Mouse (Mus musculus) layer of hippocampus, adult 9-10 months (tissue): ENCODE results near the gene Polr2f.

Experiments
- DNase-seq: peaks from one replicate; pipeline ENCODE4 v3.0.0; 2022; ENCODE audit warnings: low spot score

The Polr2f gene

DNA sequence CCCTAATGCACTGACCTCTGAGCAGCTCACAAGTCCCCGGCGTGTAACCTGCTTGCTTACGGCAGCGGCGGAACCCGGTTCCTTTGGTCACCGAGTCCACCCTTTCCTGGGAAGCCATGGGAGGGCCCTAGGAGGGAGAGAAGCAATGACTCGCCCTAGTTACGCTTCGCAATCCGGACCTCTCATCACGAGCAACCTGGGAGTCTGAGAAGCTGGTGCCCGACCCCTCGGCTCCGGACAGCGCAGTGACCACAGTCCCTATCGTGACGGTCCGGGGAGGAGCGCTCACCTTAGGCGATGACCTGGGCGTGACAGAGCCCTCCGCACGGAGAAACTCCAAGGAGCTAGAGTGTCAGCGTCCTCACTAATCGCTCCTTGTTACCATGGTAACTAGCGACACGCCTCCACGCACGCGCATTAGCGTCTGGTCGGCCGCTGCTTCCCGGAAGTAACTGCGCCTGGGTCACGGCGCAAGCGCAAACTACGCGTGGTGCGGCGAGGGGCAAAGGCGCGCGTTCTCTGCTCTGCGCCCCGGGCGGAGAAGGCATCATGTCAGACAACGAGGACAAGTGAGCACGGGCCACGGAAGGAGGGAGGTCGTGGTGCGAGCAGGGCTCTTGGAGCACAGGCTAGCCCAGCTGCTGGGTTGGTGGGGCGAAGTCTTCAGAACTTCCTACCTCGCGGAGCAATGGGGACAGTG lies at the start of gene Polr2f, which contains the start of gene 1700088E04Rik:
Polr2f (plus strand) TSS at position 144 of the 700 bp plus-strand sequence.
1700088E04Rik (minus strand) TSS at position 388 of the 700 bp plus-strand sequence.
- peak; percentile 81 for DNase-seq

DNA sequence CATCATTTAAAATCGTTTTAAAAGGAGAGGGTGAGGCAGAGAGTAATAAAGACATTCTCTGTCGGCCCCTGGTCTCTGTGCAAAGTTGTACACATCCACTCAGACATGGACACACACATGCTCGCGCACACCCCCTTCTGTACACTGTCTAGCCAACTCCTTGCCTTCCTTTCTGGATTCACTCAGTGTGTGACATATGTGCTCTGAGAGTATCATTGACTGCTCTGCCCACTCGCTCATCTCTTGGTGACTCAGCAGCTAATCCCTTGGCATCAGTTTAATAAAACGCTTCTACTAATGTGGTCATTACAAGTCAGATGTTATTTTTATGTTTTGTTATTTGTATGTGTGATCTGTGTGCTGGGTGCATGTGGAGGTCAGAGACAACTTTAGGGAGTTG lies 48.5 kb upstream of the Polr2f start:
- DNase-seq = no peak

DNA sequence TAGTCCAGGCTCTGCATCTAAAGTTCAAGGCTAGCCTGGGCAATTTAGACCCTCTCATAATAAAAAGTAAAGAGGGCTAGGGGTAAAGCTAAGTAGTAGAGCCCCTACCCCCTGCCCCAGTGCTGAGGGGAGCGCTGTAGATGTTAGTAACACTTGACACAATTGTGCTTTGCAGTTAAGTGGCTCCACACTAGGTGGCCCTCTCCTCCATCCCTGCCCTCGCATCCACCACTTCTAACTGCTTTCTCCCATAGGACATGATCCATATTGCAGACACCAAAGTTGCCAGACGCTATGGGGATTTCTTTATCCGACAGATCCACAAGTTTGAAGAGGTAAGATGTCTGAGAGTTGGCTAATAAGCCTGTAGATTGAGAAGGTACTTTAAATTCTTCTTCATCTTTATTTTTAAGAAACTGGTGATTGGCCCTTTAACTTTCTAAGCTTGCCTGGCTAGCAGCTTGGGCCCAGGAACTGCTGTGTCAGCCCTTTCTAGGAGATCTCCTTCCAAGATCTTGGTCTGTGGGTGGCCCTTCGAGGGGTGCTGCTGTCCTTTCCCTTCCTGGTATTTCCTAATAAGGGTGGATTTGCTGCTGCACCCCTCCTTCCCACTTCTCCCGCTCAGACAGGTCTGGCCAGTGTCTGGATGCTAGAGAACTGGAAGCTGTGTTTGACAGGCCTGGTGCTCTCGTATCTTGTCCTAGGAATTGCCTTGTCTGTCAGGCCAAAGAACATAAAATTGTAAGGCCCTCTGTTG lies 47.5 kb upstream of the Polr2f start:
- no peak for DNase-seq

DNA sequence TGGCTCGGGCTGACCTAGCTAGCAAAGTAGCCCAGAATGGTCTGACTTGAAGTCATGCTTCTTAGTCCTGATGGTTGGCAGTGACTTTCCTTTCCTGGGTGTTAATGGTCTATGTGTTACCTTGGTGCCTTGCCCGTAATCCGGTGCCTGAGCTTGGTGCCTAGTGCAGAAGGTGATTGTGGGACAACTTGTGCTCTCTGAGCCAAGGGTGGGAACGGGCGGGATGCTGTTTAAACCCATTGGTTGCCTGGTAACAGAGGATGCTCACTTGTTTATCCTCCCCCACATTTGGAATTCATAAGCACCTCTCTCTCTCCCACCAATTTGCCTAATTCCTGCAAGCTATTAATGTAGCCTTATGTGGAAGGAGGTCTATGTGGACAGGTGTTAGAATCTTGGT lies 45.3 kb upstream of the Polr2f start:
- DNase-seq = no peak

DNA sequence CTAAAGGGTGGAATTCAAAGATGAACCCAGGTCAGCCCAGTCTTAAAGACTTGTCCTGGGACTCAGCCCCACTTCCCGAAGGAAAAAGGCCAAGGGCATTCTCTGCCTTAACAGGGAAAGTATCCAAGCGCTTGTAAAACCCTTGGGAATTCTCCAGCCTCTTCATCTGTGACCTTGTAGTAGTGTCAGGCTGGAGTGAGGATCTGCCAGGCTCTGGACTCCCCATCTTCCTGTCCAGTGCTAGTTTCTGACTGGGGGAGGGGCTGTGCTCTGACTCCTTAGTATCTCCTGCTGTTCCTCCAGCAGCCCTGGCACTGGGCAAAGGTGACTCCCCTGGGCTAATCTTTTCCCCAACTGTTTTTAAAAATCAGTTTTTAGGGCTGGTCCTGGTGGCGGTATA lies 44.3 kb upstream of the Polr2f start:
- DNase-seq = no peak

DNA sequence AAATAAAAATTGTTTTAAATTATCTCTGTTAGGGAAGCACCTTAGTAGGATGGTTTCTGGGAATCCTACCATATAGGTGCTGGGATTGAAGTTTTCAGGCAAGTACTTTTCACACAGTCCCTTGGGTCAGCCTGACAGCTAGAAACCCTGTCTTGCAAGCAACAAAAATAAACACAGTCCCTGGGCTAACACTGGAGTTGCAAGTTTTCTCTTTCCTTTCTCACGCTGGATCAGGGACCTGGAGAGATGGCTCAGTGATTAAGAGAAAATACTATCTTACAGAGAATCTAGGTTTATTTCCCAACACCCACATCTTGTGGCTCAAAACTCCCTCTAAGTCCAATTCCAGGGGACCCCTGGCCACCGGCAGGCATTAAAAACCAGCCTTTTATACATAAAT lies 43.7 kb upstream of the Polr2f start:
- DNase-seq = no peak

DNA sequence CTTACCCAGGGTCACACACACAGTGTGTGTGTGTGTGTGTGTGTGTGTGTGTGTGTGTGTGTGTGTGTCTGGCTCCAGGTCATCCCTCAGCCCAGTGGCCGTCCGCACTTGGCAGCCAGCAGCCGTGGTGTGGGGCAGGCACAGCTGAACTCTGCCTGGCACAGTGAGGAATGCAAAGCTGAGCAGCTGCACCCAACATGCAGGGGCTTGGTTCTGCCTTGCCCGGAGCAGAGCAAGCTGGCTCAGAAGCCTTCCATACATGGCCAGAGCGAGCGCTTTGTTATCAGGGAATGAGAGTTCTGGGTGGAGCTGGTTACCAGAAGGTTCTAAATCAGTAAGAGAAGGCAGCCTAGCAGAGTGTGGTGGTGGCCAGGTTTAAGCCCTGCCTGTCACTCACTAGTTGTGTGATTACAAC lies 43.2 kb upstream of the Polr2f start:
- no peak for DNase-seq

DNA sequence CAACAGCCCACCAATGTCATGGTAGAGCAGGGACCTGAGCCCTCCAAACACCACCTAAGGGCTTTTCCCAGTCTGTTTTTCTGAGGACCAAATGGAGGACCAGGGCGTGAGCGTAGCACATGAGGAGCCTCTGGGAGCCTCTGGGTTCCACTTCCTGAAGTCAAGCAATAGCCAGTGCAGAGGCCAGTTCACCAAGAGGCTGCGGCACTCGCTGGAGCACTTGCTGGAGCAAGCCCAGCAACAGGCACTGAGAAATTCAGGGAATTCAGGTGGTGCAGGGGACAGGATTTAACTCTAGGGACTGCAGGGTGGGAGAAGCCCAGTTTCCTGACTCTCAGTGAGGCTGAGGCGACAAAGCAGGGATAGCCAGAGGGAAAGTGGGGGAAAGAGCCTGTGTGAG lies 42.6 kb upstream of the Polr2f start:
- DNase-seq = no peak

DNA sequence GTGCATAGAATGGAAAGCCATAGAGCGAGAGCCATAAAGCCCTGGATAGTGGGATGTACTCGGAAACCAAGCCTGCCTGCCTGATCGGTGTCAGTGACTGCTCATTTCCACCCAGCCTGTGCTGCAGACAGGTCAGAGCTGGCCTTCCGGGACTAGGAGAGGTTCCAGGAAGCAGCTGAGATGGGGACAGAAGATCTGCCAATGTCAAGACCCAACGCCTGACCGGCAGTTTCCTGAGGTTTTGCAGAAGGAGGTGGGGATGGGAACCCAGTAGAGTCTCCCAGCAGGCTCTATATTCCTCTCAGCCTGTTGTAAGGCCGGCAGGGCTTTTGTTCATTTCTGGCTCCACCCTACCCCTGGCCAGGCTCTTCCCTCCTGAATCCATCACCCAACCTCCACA lies 41.9 kb upstream of the Polr2f start:
- DNase-seq = no peak

DNA sequence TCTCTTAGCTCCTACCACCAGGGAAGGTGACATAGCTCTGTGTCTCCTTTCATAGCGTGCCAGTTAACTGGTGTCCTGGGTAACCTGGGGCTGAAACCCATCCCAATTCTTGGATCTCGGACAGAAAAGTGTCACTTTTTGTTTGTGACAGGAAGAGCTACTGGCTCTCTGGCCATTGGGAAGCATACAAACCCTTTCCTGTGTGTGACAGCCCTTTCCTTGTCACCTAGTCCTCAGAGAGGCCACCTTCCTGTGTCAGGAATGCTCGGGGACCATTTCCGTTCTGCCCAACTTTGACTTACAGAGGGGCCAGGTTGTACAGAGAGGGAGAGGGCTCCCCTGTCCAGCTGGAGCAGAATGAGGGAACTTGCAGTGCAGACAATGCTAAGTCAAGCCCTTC lies 41.4 kb upstream of the Polr2f start:
- no peak for DNase-seq

DNA sequence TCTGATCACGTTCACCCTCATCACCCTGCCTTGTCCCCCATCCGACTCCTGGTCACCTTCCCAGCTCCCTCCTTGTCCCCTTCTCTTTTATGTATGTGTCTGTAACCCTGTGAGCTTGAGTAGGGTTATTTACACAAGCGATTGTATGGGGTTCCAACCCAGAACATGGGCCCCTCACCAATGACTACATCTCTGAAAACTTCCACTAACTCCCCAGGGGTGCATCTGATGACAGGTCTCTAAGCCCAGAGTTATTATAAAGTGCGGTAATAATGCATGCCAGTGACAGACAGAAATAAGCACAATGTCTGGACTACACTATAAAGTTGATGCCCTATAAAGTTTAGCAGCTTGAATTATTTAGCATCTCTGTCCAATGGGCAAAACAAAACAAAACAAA lies 40.4 kb upstream of the Polr2f start:
- no peak for DNase-seq

DNA sequence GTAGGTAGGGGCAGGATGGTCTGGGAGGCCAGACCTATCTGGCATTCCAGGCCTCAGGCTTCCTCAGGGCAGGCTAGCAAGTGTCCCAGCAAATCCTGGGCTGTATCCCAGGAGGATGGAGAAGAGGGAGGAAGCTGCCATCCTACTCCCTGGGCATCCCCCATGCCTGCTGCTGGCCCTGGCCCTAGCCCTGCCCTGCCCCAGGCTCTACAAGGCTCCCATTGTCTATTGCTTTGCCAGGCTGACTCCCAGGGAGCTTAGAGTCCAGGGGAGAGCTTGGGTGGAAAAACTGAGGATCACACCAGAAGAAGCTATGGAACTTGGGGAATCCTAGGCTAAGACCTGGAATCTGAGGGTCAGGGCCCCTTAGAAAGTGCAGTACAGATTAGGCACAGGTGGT lies 39.3 kb upstream of the Polr2f start:
- DNase-seq = no peak

DNA sequence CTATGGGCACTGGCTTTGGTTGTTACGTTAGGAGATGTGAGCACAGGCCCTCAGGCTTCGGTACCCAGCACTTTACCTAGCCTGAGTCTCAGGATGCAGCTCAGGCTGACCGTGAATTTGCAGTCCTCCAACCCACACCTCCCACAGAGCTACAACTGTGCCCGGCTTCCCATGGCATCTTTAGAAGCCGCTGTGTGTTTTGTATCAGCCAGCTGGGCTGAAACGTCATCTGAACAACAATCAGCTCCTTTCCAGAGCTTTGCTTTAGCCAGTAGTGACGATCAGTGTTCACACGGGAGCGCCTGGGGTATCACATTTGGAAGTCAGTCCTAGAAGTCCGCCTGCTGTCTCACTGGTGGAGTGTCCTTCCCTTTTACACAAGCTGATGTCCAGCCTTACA lies 37.5 kb upstream of the Polr2f start:
- no peak for DNase-seq

DNA sequence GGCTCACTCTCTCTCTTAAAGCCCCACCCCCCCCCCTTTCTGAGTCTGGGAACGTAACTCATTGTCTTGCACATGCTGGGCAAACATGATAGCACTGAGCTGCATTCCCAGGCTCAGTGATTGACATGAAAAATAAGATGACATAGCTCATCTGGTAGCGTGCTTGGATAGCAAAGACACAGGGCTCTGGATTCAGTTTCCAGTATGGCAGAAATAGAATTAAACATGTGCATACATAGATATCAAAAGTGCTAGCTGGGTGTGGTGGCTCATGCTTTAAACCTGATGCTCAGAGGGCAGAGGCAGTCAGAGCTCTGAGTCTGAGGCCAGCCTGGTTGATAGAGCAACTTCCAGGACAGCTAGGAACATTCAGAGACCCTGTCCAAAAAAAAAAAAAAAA lies 35.0 kb upstream of the Polr2f start:
- DNase-seq = no peak

DNA sequence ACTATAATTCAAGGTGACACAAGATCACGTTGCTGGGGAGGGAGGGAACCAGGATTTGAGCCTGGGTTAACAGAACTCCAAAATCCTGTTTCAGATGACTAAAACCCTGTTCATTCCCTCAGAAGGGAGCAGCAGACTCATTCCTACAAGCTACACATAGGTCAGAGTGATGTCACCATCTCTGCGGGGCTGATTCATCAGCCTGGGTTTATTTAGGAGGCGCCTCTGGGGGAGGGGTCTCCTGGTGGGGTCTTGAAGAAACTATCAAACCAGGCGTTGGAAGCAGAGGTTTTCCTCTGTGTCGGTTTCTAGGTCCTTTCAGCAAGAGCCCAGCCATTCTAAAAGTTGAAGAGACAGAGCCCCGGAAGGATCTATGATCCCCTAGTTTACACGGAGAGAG lies 32.8 kb upstream of the Polr2f start:
- DNase-seq = no peak

DNA sequence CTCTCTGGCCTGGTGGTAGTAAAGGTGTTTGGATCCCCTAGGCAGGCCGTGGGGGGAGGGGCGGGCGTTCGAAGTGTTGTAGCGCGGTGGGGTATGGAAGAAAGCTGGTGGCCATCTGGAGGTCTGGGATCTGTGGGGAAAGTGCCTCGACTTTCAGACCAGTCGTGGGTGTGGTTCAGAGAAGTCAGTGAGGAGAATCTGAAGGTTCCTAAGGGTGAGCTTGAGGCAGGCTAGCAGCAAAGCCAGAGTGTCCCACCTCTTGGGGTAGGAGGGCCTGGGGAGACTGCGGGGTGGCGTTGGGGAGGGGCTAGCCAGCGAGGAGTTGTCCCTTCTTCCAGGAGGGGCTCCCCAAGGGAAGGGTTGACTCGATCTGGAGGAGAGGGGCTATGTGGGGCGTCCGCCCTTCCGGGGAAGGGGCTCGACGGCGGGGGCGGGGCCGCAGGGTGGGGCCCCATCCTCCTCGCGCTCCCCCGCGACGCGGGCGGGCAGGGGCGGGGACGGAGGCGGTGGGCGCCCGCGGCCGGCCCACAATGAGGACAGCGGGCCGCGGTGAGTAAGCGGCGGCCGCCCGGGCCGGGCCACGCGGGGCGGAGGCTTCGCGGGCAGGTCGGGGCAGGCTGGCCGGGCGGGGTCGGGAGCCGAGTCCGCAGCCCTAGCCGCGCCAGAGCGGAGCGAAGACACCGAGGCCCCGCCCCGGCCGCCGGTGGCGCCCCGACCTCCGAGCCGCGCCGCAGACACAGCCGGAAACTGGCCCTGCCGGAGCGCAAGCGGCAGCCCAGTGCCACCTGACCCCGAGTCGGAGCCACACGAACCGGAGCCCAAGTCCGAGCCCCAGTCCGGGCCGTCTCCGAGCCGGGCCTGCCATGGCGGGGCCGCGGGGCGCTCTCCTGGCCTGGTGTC lies 32.1 kb upstream of the Polr2f start, which contains the start of gene Micall1:
Micall1 (plus strand) TSS at position 478 of the 900 bp plus-strand sequence.
- DNase-seq = no peak

DNA sequence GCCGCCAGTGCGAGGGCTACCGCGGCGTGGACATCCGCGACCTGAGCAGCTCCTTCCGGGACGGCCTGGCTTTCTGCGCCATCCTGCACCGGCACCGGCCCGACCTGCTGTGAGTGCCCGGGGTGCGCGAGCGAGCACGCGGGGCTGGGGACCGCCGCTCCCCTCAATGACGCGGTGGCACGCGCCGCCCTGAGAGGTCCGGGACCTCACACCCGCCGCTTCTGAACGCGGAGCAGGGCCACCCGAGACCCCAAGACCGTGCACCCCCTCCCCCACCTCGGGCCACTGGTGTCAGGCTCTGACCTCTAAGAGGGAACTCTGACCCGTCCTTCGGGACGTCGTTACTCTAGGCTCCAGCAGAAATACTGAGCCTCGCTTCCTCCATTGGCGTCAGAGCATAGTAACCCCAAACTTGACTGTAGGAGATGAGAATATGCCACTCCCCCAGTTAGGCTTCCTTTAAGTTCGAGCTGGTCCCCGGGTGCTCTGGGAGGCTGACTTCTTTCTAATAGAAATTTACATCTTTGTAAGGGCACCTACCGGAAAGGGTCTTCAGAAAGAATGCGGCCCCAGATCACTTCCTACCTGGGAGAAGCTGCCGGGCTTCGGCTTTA lies 31.4 kb upstream of the Polr2f start:
- DNase-seq = no peak

DNA sequence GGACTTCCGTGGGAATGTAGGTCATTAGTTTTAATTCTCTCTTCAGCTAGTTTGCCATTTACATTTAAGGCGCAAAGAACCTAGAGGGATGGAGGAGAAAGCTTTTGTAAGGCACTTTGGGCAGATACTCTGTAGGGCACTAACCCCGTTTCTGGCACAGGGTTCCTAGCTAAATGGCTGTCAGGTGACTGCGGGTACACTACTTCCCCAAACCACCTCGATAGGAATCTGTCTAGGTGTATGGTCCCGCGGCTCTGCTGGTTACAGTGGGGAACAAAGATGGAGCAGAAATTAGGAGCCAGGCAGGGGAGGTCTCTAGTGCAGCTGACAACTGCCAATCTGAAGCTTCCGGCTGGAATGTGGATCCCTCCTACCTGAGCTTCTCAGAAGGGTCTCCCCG lies 30.8 kb upstream of the Polr2f start:
- no peak for DNase-seq

DNA sequence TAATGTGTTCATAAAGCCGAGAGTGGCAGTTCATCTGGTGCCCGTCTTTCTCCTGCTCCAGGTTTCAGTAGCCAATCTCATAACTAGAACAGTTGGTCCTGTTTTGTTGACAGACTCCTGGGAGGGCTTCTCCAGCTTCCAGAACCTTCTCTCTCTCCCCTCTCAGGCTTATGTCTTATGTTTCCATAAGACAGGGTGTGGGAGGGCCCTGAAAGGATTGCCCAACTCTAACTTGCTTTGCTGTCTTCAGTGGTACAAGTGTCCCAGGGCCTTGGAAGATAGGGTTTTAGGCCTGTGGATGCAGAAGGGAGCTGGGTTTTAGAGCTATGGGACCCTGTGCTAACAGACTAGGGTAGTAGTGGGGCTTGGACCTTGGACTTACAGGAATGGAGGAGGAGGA lies 30.3 kb upstream of the Polr2f start:
- DNase-seq = no peak

DNA sequence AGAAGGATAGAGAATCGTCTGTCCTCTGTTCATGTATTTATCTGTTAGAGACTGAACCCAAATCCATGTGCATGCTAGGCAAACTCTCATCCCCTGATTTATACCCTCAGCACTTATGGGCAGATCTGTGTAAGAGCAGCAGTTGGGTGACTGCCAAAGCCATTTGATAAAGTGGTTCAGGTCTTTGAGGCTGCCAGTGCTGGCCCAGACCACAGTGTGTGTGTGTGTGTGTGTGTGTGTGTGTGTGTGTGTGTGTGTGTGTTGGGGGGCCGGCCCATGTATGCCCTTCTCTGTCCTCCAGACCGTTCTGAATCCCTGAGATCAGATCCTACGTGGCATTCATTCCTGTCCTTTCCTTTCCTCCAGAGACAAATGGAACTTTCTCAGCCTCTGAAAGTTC lies 29.0 kb upstream of the Polr2f start:
- DNase-seq = no peak

DNA sequence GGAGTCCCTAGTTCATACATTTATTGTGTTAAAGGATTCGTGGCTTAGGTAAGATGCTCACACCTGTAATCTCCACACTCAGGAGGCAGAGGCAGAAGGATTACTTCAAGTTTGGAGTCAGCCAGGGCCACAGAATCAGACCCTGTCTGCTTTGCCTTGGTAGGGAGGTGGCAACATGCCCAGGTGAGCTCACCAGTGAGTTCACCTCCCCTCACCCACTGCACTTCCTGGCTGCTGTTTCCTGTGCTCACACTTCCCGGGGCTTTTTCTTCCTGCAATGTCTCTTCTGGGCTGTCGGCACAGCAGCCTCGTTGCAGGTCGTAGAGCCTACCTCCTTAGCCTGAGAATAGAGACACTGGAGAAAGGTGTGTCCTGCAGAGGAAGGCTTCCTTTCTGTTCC lies 25.5 kb upstream of the Polr2f start:
- no peak for DNase-seq

DNA sequence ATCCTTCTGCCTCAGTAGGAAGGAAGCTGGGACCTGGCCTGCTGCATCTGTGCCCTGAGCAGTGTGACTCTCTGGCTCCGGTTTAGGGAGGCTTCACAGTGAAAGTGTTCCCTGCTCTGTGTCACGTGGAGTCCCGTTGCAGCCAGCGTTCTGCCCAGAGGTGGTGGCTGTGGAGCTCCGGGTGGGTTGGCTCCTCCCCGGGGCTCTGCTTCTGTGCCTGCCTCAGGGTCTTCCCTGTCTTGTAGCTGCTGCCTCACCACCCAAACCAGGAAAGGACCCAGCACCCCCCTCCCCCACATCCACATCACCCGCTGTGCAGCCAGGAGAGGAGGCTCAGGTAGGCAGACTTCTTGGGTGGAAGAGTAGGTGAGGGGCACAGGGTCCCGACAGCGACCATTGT lies 21.3 kb upstream of the Polr2f start:
- DNase-seq = no peak
